Mouse (Mus musculus) MEL (cell line): ENCODE measurements around the gene Ahrr. TPM values are rescaled to one million over a fixed set of nuclear protein-coding genes. Genes with fewer than 3 reads are reported as not detected.

Experiments
- DNase-seq: peaks from one replicate; pipeline ENCODE4 v3.0.0; 2011; ENCODE audit warnings: low read depth, low spot score
- H3K27ac ChIP-seq: 2 replicates; pipeline ENCODE4 v1.5.1; 2012; ENCODE audit warnings: low read depth, mild to moderate bottlenecking, control low read depth, low read length, moderate library complexity; ENCODE audit not compliant: control insufficient read depth
- H3K27me3 ChIP-seq, 2 experiments: fragments of 150-350 bp in 1 of 2; sonication (generic) in 1 of 2; 2 replicates each; pipeline ENCODE4 v1.6.1; 2012; ENCODE audit warnings: low read length in 2 of 2, mild to moderate bottlenecking in 2 of 2, improper control_type of control experiment in 1 of 2, moderate library complexity in 1 of 2; ENCODE audit not compliant: insufficient read depth in 2 of 2, control insufficient read depth in 1 of 2
- H3K36me3 ChIP-seq, 2 experiments: 2 replicates each; pipeline ENCODE4 v1.6.1; 2012 to 2014; ENCODE audit warnings: low read length in 2 of 2, improper control_type of control experiment in 1 of 2, inconsistent platforms in 1 of 2, mild to moderate bottlenecking in 1 of 2; ENCODE audit not compliant: insufficient read depth in 2 of 2, control insufficient read depth in 1 of 2
- H3K4me1 ChIP-seq, 2 experiments: fragments of 150-350 bp in 1 of 2; sonication (generic) in 1 of 2; 2 replicates each; pipeline ENCODE4 v1.6.1; 2012; ENCODE audit warnings: low read length in 2 of 2, improper control_type of control experiment in 1 of 2, mild to moderate bottlenecking in 1 of 2; ENCODE audit not compliant: insufficient read depth in 2 of 2, control insufficient read depth in 1 of 2
- H3K4me3 ChIP-seq, 2 experiments: fragments of 150-350 bp in 1 of 2; sonication (generic) in 1 of 2; 2 replicates each; pipeline ENCODE4 v1.5.1; 2012; ENCODE audit warnings: low read depth in 2 of 2, low read length in 2 of 2, mild to moderate bottlenecking in 2 of 2, moderate library complexity in 2 of 2, control low read depth in 1 of 2, improper control_type of control experiment in 1 of 2; ENCODE audit not compliant: control insufficient read depth in 1 of 2, insufficient read depth in 1 of 2
- H3K79me2 ChIP-seq: 2 replicates; pipeline ENCODE4 v1.6.1; 2012; ENCODE audit warnings: mild to moderate bottlenecking, low read length, moderate library complexity; ENCODE audit not compliant: control insufficient read depth, poor library complexity, insufficient read depth
- H3K9ac ChIP-seq: 2 replicates; pipeline ENCODE4 v1.6.1; 2012; ENCODE audit warnings: low read depth, mild to moderate bottlenecking, control low read depth, low read length, moderate library complexity; ENCODE audit not compliant: control insufficient read depth, poor library complexity, severe bottlenecking
- H3K9me3 ChIP-seq: fragments of 150-350 bp; sonication (generic); replicated peaks from 2 replicates; pipeline ENCODE4 v1.6.1; 2012; ENCODE audit warnings: mild to moderate bottlenecking, low read length, improper control_type of control experiment, moderate library complexity; ENCODE audit not compliant: insufficient read depth
- CHD1 ChIP-seq: IDR thresholded peaks from 2 replicates; pipeline ENCODE4 v1.6.1; 2012; ENCODE audit warnings: low read depth, mild to moderate bottlenecking, inconsistent platforms, low read length, improper control_type of control experiment
- CTCF ChIP-seq, 3 experiments: IDR thresholded peaks in 2 of 3; conservative IDR thresholded peaks in 1 of 3; 2 replicates each; pipeline ENCODE4 v1.5.1; 2011 to 2012; ENCODE audit warnings: low read length in 3 of 3, low read depth in 2 of 3, mild to moderate bottlenecking in 2 of 3, improper control_type of control experiment in 1 of 3, inconsistent platforms in 1 of 3, mixed read lengths in 1 of 3, moderate library complexity in 1 of 3; ENCODE audit not compliant: control insufficient read depth in 1 of 3, insufficient read depth in 1 of 3, poor library complexity in 1 of 3, severe bottlenecking in 1 of 3
- ELF1 ChIP-seq: IDR thresholded peaks from 2 replicates; pipeline ENCODE4 v1.6.1; 2014; ENCODE audit warnings: low read depth, mild to moderate bottlenecking, inconsistent platforms, low read length, improper control_type of control experiment, moderate library complexity
- GABPA ChIP-seq: IDR thresholded peaks from 2 replicates; pipeline ENCODE4 v1.6.1; 2012; ENCODE audit warnings: low read depth, mild to moderate bottlenecking, inconsistent platforms, low read length, improper control_type of control experiment, moderate library complexity
- HCFC1 ChIP-seq: IDR thresholded peaks from 2 replicates; pipeline ENCODE4 v1.6.1; 2012; ENCODE audit warnings: low read depth, mild to moderate bottlenecking, inconsistent platforms, low read length, improper control_type of control experiment, moderate library complexity
- KAT2A ChIP-seq: conservative IDR thresholded peaks from 2 replicates; pipeline ENCODE4 v1.6.1; 2012; ENCODE audit warnings: low read depth, low read length, improper control_type of control experiment, inconsistent platforms
- MAFK ChIP-seq: IDR thresholded peaks from 2 replicates; pipeline ENCODE4 v1.6.1; 2011; ENCODE audit warnings: low read depth, mild to moderate bottlenecking, low read length, improper control_type of control experiment, borderline replicate concordance
- MAZ ChIP-seq: IDR thresholded peaks from 2 replicates; pipeline ENCODE4 v1.6.1; 2012; ENCODE audit warnings: low read depth, mild to moderate bottlenecking, inconsistent platforms, low read length, improper control_type of control experiment
- MEF2A ChIP-seq: IDR thresholded peaks from 2 replicates; pipeline ENCODE4 v1.6.1; 2014; ENCODE audit warnings: low read depth, mild to moderate bottlenecking, inconsistent platforms, low read length, improper control_type of control experiment; ENCODE audit not compliant: poor library complexity, insufficient replicate concordance, severe bottlenecking; ENCODE audit errors: extremely low read depth
- MXI1 ChIP-seq: IDR thresholded peaks from 2 replicates; pipeline ENCODE4 v1.6.1; 2011; ENCODE audit warnings: mild to moderate bottlenecking, low read depth, low read length, improper control_type of control experiment
- POLR2A ChIP-seq, 2 experiments: IDR thresholded peaks; 2 replicates each; pipeline ENCODE4 v1.6.1; 2011 to 2012; ENCODE audit warnings: low read length in 2 of 2, mild to moderate bottlenecking in 2 of 2, control low read depth in 1 of 2, improper control_type of control experiment in 1 of 2, low read depth in 1 of 2, moderate library complexity in 1 of 2; ENCODE audit not compliant: control insufficient read depth in 1 of 2, insufficient read depth in 1 of 2, poor library complexity in 1 of 2
- RAD21 ChIP-seq: IDR thresholded peaks from 2 replicates; pipeline ENCODE4 v1.6.1; 2011; ENCODE audit warnings: mild to moderate bottlenecking, low read depth, low read length, improper control_type of control experiment
- SIN3A ChIP-seq: IDR thresholded peaks from 2 replicates; pipeline ENCODE4 v1.6.1; 2012; ENCODE audit warnings: low read length, improper control_type of control experiment, inconsistent platforms
- TBP ChIP-seq: IDR thresholded peaks from 2 replicates; pipeline ENCODE4 v1.8.0; 2011; ENCODE audit warnings: low read depth, low read length, improper control_type of control experiment
- TCF12 ChIP-seq: IDR thresholded peaks from 2 replicates; pipeline ENCODE4 v1.6.1; 2014; ENCODE audit warnings: low read depth, mild to moderate bottlenecking, inconsistent platforms, low read length, improper control_type of control experiment, moderate library complexity
- USF1 ChIP-seq: IDR thresholded peaks from 2 replicates; pipeline ENCODE4 v1.6.1; 2014; ENCODE audit warnings: low read depth, mild to moderate bottlenecking, inconsistent platforms, low read length, improper control_type of control experiment, moderate library complexity
- polyA plus RNA-seq, 2 experiments: library from polyadenylated mRNA; stranded (reverse) in 1 of 2; unstranded in 1 of 2; fragments of >175 nt in 1 of 2; fragments of >200 nt in 1 of 2; gene quantifications; 2 replicates each; pipeline versions ENCODE4 v1.2.1 to v1.2.4; 2012; ENCODE audit warnings: low replicate concordance in 2 of 2, low read depth in 1 of 2; ENCODE audit not compliant: insufficient read length in 2 of 2, insufficient read depth in 1 of 2, missing spikeins in 1 of 2
- total RNA-seq: library from RNA; depleted of rRNA; stranded (reverse); fragments of 300-350 nt; gene quantifications from 2 replicates; pipeline ENCODE4 v1.2.3, GENCODE M21; 2012

The Ahrr gene
- total and polyA plus RNA-seq, 3 experiments, result 0.01 TPM; not detected in 2

- no peaks in the 10 kb centered on the region for H3K79me2 ChIP-seq
- no peaks in the 10 kb centered on the region for H3K9me3 ChIP-seq
- H3K27ac ChIP-seq, result no peak overlapping the region
- H3K27me3 ChIP-seq, result no peaks in the 10 kb centered on the region
- H3K36me3 ChIP-seq, result peaks cover 0 to 20% of the 10 kb centered on the region in 2 experiments; a peak in 2 of 4 replicates
- no peak for TF ChIP-seq MXI1
- TF ChIP-seq MEF2A, result no peak
- no peak for TF ChIP-seq ELF1
- no peak for TF ChIP-seq USF1
- TF ChIP-seq MAFK, result no peak
- TF ChIP-seq TCF12, result no peak
- TF ChIP-seq SIN3A, result no peak
- TF ChIP-seq MAZ, result no peak
- no peak for TF ChIP-seq TBP
- no peak for TF ChIP-seq CHD1
- TF ChIP-seq POLR2A (IDR thresholded peaks at IDR 0.05; ENCODE audit: control insufficient read depth in 1 of 2, insufficient read depth in 1 of 2, low read depth in 1 of 2, low read length in 2 of 2, poor library complexity in 1 of 2), result no peak
- TF ChIP-seq RAD21, result no peak
- no peak for TF ChIP-seq CTCF (IDR thresholded peaks at IDR 0.05 in 2 of 3, conservative IDR thresholded peaks at IDR 0.05 in 1 of 3; ENCODE audit: control insufficient read depth in 1 of 3, insufficient read depth in 1 of 3, low read depth in 2 of 3, low read length in 3 of 3, poor library complexity in 1 of 3, severe bottlenecking in 1 of 3)
- no peak overlapping the region for H3K4me3 ChIP-seq
- no peak for DNase-seq
- no peak overlapping the region for H3K9ac ChIP-seq
- no peaks in the 10 kb centered on the region for H3K4me1 ChIP-seq
Measured at GRCm38 (mm10) chr13:74305780-74306179, 13.6 kb upstream of the Ahrr start.

DNA sequence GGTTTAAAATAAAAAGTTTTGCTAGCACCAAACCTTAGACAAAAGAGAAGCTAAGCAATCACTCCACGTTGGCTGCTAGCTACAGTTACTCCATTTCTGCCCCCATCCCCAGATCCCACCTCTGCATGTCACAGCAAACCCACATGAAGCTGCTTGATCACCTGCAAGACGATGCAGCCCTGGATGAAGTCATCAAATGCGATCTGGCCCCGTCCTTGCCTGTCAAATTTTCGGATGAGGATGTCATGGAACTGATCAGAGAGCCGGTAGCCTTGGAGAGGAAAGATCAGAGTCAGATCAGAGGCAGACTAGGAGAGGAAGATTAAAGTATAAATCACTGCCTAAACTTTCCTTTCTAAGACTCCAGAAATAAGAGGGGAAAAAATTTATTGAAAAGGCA is 13.2 kb upstream of the Ahrr start:
- DNase-seq, result no peak
- Histone ChIP-seq H3K36me3 (peaks cover 0 to 19% of the 10 kb centered on the region in 2 experiments; a peak in 2 of 4 replicates), H3K79me2 (no peaks in the 10 kb centered on the region), H3K4me3 (no peak overlapping the region), H3K9me3 (no peaks in the 10 kb centered on the region)
- no peak for TF ChIP-seq GABPA
- no peak for TF ChIP-seq KAT2A
- no peak for TF ChIP-seq HCFC1
- TF ChIP-seq USF1, result no peak
- TF ChIP-seq, all 39 proteins: peak for 0
- Histone ChIP-seq H3K27me3 (no peaks in the 10 kb centered on the region), H3K27ac (no peak overlapping the region), H3K9ac (no peak overlapping the region), H3K4me1 (no peaks in the 10 kb centered on the region)
